Mouse (Mus musculus): ENCODE data around the gene Bsn.
A peak's percentile ranks its signal among the peaks of the same experiment; 100 is the strongest.
"Not testable (repeated sequence)": the region's sequence is repeated elsewhere in the genome, so short reads cannot be mapped to it uniquely, and the experiment has no call there.

The Bsn gene

GRCm38 (mm10) chr9:108149817-108150216 lies 40.4 kb downstream of the Bsn start:
- no peak for DNase-seq (ENCODE audit: low spot score in 2 of 2)

- no peak for DNase-seq (ENCODE audit: low spot score in 2 of 2)
These were observed 42.6 kb downstream of the Bsn start for GRCm38 (mm10) chr9:108147606-108148005.

- no peak for DNase-seq (ENCODE audit: low spot score in 2 of 2)
These were observed 43.7 kb downstream of the Bsn start for GRCm38 (mm10) chr9:108146451-108146850.

GRCm38 (mm10) chr9:108145740-108146139 lies 44.4 kb downstream of the Bsn start:
- DNase-seq (ENCODE audit: low spot score in 2 of 2): no peak

- no peak for DNase-seq (ENCODE audit: low spot score in 2 of 2)
These were observed 45.6 kb downstream of the Bsn start for GRCm38 (mm10) chr9:108144371-108145270.

- no peak for DNase-seq (ENCODE audit: low spot score in 2 of 2)
These were observed 46.7 kb downstream of the Bsn start for GRCm38 (mm10) chr9:108143470-108143869.

GRCm38 (mm10) chr9:108141387-108141786 lies 48.8 kb downstream of the Bsn start:
- no peak for DNase-seq (ENCODE audit: low spot score in 2 of 2)

GRCm38 (mm10) chr9:108139963-108140695 lies 50.1 kb downstream of the Bsn start:
- DNase-seq (ENCODE audit: low spot score in 2 of 2): no peak

- no peak for DNase-seq (ENCODE audit: low spot score in 2 of 2)
These were observed 50.8 kb downstream of the Bsn start for GRCm38 (mm10) chr9:108139169-108139962.

GRCm38 (mm10) chr9:108138118-108138517 lies 52.1 kb downstream of the Bsn start:
- DNase-seq (ENCODE audit: low spot score in 2 of 2): no peak

- no peak for DNase-seq (ENCODE audit: low spot score in 2 of 2)
These were observed 52.7 kb downstream of the Bsn start for GRCm38 (mm10) chr9:108137523-108137922.

GRCm38 (mm10) chr9:108136930-108137462 lies 53.2 kb downstream of the Bsn start:
- DNase-seq (ENCODE audit: low spot score in 2 of 2): peak in 1 of 2 experiments; percentile 26

- DNase-seq (ENCODE audit: low spot score in 2 of 2): no peak
These were observed 54.0 kb downstream of the Bsn start for GRCm38 (mm10) chr9:108136225-108136624.

- DNase-seq (ENCODE audit: low spot score in 2 of 2): not testable (repeated sequence)
These were observed 54.5 kb downstream of the Bsn start for GRCm38 (mm10) chr9:108135679-108136078.

- no peak for DNase-seq (ENCODE audit: low spot score in 2 of 2)
These were observed 56.7 kb downstream of the Bsn start for GRCm38 (mm10) chr9:108133478-108133877.

GRCm38 (mm10) chr9:108132373-108132772 lies 57.8 kb downstream of the Bsn start:
- no peak for DNase-seq (ENCODE audit: low spot score in 2 of 2)

GRCm38 (mm10) chr9:108131502-108131901 lies 58.7 kb downstream of the Bsn start:
- DNase-seq (ENCODE audit: low spot score in 2 of 2): no peak

GRCm38 (mm10) chr9:108129042-108129948 lies 60.9 kb downstream of the Bsn start:
- no peak for DNase-seq (ENCODE audit: low spot score in 2 of 2)

GRCm38 (mm10) chr9:108128248-108128647 lies 61.9 kb downstream of the Bsn start:
- no peak for DNase-seq (ENCODE audit: low spot score in 2 of 2)

GRCm38 (mm10) chr9:108126436-108127180 lies 63.6 kb downstream of the Bsn start:
- no peak for DNase-seq (ENCODE audit: low spot score in 2 of 2)
